Mouse (Mus musculus): Measurements from ENCODE around the gene Magi1. TPM values are rescaled to one million over a fixed set of nuclear protein-coding genes. Genes with fewer than 3 reads are reported as not detected.

Gene Magi1
- polyA plus RNA-seq, 1 experiment from 2014 or later, result 28.5 TPM

GRCm38 (mm10) chr6:94264183-94264941, 19.4 kb downstream of the Magi1 start:
- no peaks in the 10 kb centered on the region; the same call in 1 of the 2 replicates for H3K4me1 ChIP-seq (ENCODE audit: control insufficient read depth, insufficient read depth, low read length)
- H3K36me3 ChIP-seq (ENCODE audit: control insufficient read depth, insufficient read depth, low read length), result no peaks in the 10 kb centered on the region
- no peak for DNase-seq (ENCODE audit: low spot score, missing footprints)
- H3K9me3 ChIP-seq (ENCODE audit: control insufficient read depth, low read length), result no peaks in the 10 kb centered on the region
- H3K4me3 ChIP-seq (ENCODE audit: low read depth, low read length), result no peak overlapping the region
- WGBS, result 77% methylated on average over 7 of the region's 7 CpGs
- H3K27me3 ChIP-seq (ENCODE audit: control insufficient read depth, insufficient read depth, low read length), result no peaks in the 10 kb centered on the region
- H3K9ac ChIP-seq (ENCODE audit: low read length), result no peak overlapping the region
- H3K27ac ChIP-seq (ENCODE audit: low read depth, low read length), result no peak overlapping the region
- no peak overlapping the region for H3K4me2 ChIP-seq
- no peak for ATAC-seq (ENCODE audit: low FRiP score)

- H3K9ac ChIP-seq (ENCODE audit: low read length), result no peak overlapping the region
- no peak overlapping the region for H3K4me2 ChIP-seq
- H3K27me3 ChIP-seq (ENCODE audit: control insufficient read depth, insufficient read depth, low read length), result no peaks in the 10 kb centered on the region
- H3K4me1 ChIP-seq (ENCODE audit: control insufficient read depth, insufficient read depth, low read length), result no peaks in the 10 kb centered on the region; the same call in 1 of the 2 replicates
- DNase-seq (ENCODE audit: low spot score, missing footprints) (no peak), ATAC-seq (ENCODE audit: low FRiP score) (no peak)
- H3K36me3 ChIP-seq (ENCODE audit: control insufficient read depth, insufficient read depth, low read length), result no peaks in the 10 kb centered on the region
- H3K9me3 ChIP-seq (ENCODE audit: control insufficient read depth, low read length), result no peaks in the 10 kb centered on the region
- H3K4me3 ChIP-seq (ENCODE audit: low read depth, low read length), result no peak overlapping the region
- WGBS, result 92% methylated on average over 5 of the region's 5 CpGs
- no peak overlapping the region for H3K27ac ChIP-seq (ENCODE audit: low read depth, low read length)
Measured at GRCm38 (mm10) chr6:94260831-94261230, 22.9 kb downstream of the Magi1 start.

GRCm38 (mm10) chr6:94259981-94260380, 23.7 kb downstream of the Magi1 start:
- H3K36me3 ChIP-seq (ENCODE audit: control insufficient read depth, insufficient read depth, low read length), result no peaks in the 10 kb centered on the region
- H3K4me2 ChIP-seq, result no peak overlapping the region
- H3K27me3 ChIP-seq (ENCODE audit: control insufficient read depth, insufficient read depth, low read length), result no peaks in the 10 kb centered on the region
- ATAC-seq (ENCODE audit: low FRiP score) (no peak), DNase-seq (ENCODE audit: low spot score, missing footprints) (no peak)
- H3K9me3 ChIP-seq (ENCODE audit: control insufficient read depth, low read length), result no peaks in the 10 kb centered on the region
- H3K4me1 ChIP-seq (ENCODE audit: control insufficient read depth, insufficient read depth, low read length), result no peaks in the 10 kb centered on the region; the same call in 1 of the 2 replicates
- H3K9ac ChIP-seq (ENCODE audit: low read length), result no peak overlapping the region
- H3K4me3 ChIP-seq (ENCODE audit: low read depth, low read length), result no peak overlapping the region
- 84% methylated on average over 2 of the region's 2 CpGs for WGBS
- no peak overlapping the region for H3K27ac ChIP-seq (ENCODE audit: low read depth, low read length)

GRCm38 (mm10) chr6:94257831-94258173, 25.9 kb downstream of the Magi1 start:
- H3K9ac ChIP-seq (ENCODE audit: low read length), result no peak overlapping the region
- H3K27ac ChIP-seq (ENCODE audit: low read depth, low read length), result no peak overlapping the region
- no peaks in the 10 kb centered on the region for H3K9me3 ChIP-seq (ENCODE audit: control insufficient read depth, low read length)
- no peaks in the 10 kb centered on the region for H3K27me3 ChIP-seq (ENCODE audit: control insufficient read depth, insufficient read depth, low read length)
- H3K4me3 ChIP-seq (ENCODE audit: low read depth, low read length), result no peak overlapping the region
- H3K4me2 ChIP-seq, result no peak overlapping the region
- 63% methylated on average over 3 of the region's 3 CpGs for WGBS
- H3K36me3 ChIP-seq (ENCODE audit: control insufficient read depth, insufficient read depth, low read length), result no peaks in the 10 kb centered on the region
- peaks cover 2% of the 10 kb centered on the region; the same call in 1 of the 2 replicates for H3K4me1 ChIP-seq (ENCODE audit: control insufficient read depth, insufficient read depth, low read length)
- DNase-seq (ENCODE audit: low spot score, missing footprints) (no peak), ATAC-seq (ENCODE audit: low FRiP score) (no peak)

GRCm38 (mm10) chr6:94256982-94257830, 26.5 kb downstream of the Magi1 start:
- no peak overlapping the region for H3K27ac ChIP-seq (ENCODE audit: low read depth, low read length)
- peaks cover 2% of the 10 kb centered on the region; the same call in 1 of the 2 replicates for H3K4me1 ChIP-seq (ENCODE audit: control insufficient read depth, insufficient read depth, low read length)
- H3K9ac ChIP-seq (ENCODE audit: low read length), result no peak overlapping the region
- no peak for DNase-seq (ENCODE audit: low spot score, missing footprints)
- H3K36me3 ChIP-seq (ENCODE audit: control insufficient read depth, insufficient read depth, low read length), result no peaks in the 10 kb centered on the region
- H3K4me2 ChIP-seq, result no peak overlapping the region
- H3K4me3 ChIP-seq (ENCODE audit: low read depth, low read length), result no peak overlapping the region
- no peaks in the 10 kb centered on the region for H3K9me3 ChIP-seq (ENCODE audit: control insufficient read depth, low read length)
- H3K27me3 ChIP-seq (ENCODE audit: control insufficient read depth, insufficient read depth, low read length), result no peaks in the 10 kb centered on the region
- 86% methylated on average over 12 of the region's 12 CpGs for WGBS
- no peak for ATAC-seq (ENCODE audit: low FRiP score)

GRCm38 (mm10) chr6:94253943-94254342, 29.8 kb downstream of the Magi1 start:
- Histone ChIP-seq H3K4me1 (ENCODE audit: control insufficient read depth, insufficient read depth, low read length) (peaks cover 2% of the 10 kb centered on the region; the same call in 1 of the 2 replicates), H3K27me3 (ENCODE audit: control insufficient read depth, insufficient read depth, low read length) (no peaks in the 10 kb centered on the region), H3K4me3 (ENCODE audit: low read depth, low read length) (no peak overlapping the region), H3K4me2 (no peak overlapping the region), H3K9ac (ENCODE audit: low read length) (no peak overlapping the region), H3K36me3 (ENCODE audit: control insufficient read depth, insufficient read depth, low read length) (no peaks in the 10 kb centered on the region), H3K9me3 (ENCODE audit: control insufficient read depth, low read length) (no peaks in the 10 kb centered on the region), H3K27ac (ENCODE audit: low read depth, low read length) (no peak overlapping the region; the same call in 1 of the 2 replicates)
- DNase-seq (ENCODE audit: low spot score, missing footprints) (no peak), ATAC-seq (ENCODE audit: low FRiP score) (no peak)
- 90% methylated on average over 8 of the region's 8 CpGs for WGBS

- Histone ChIP-seq H3K4me1 (ENCODE audit: control insufficient read depth, insufficient read depth, low read length) (peaks cover 2% of the 10 kb centered on the region; the same call in 1 of the 2 replicates), H3K36me3 (ENCODE audit: control insufficient read depth, insufficient read depth, low read length) (no peaks in the 10 kb centered on the region), H3K9me3 (ENCODE audit: control insufficient read depth, low read length) (no peaks in the 10 kb centered on the region), H3K9ac (ENCODE audit: low read length) (no peak overlapping the region), H3K27me3 (ENCODE audit: control insufficient read depth, insufficient read depth, low read length) (no peaks in the 10 kb centered on the region), H3K4me3 (ENCODE audit: low read depth, low read length) (no peak overlapping the region), H3K27ac (ENCODE audit: low read depth, low read length) (no peak overlapping the region), H3K4me2 (no peak overlapping the region)
- DNase-seq (ENCODE audit: low spot score, missing footprints) (no peak), ATAC-seq (ENCODE audit: low FRiP score) (no peak)
- 65% methylated on average over 8 of the region's 8 CpGs for WGBS
Measured at GRCm38 (mm10) chr6:94251358-94251945, 32.3 kb downstream of the Magi1 start.

GRCm38 (mm10) chr6:94249286-94249790, 34.4 kb downstream of the Magi1 start:
- no peak for DNase-seq (ENCODE audit: low spot score, missing footprints)
- no peaks in the 10 kb centered on the region for H3K9me3 ChIP-seq (ENCODE audit: control insufficient read depth, low read length)
- H3K4me1 ChIP-seq (ENCODE audit: control insufficient read depth, insufficient read depth, low read length), result peaks cover 2% of the 10 kb centered on the region; the same call in 1 of the 2 replicates
- no peak overlapping the region for H3K9ac ChIP-seq (ENCODE audit: low read length)
- H3K36me3 ChIP-seq (ENCODE audit: control insufficient read depth, insufficient read depth, low read length), result no peaks in the 10 kb centered on the region
- no peak overlapping the region for H3K4me3 ChIP-seq (ENCODE audit: low read depth, low read length)
- 91% methylated on average over 9 of the region's 9 CpGs for WGBS
- H3K4me2 ChIP-seq, result no peak overlapping the region
- no peak for ATAC-seq (ENCODE audit: low FRiP score)
- H3K27ac ChIP-seq (ENCODE audit: low read depth, low read length), result no peak overlapping the region
- no peaks in the 10 kb centered on the region for H3K27me3 ChIP-seq (ENCODE audit: control insufficient read depth, insufficient read depth, low read length)
